Mouse (Mus musculus) intestine, postnatal 0 days (tissue): ENCODE data around the gene Dusp6. TPM values are rescaled to one million over a fixed set of nuclear protein-coding genes. Genes with fewer than 3 reads are reported as not detected.

Experiments
- ATAC-seq: fragments of 200-750 bp; cut with Nextera tagmentation; 2 replicates; pipeline ENCODE4 v1.8.0; 2017; ENCODE audit warnings: mild to moderate bottlenecking, moderate TSS enrichment, moderate library complexity
- H3K27ac ChIP-seq: fragments of 300-500 bp; sonication (generic); 2 replicates; pipeline ENCODE4 v1.5.1; 2014; ENCODE audit warnings: mild to moderate bottlenecking, low read depth, low read length, moderate library complexity
- H3K27me3 ChIP-seq: fragments of 300-500 bp; sonication (generic); replicated peaks from 2 replicates; pipeline ENCODE4 v1.6.1; 2014; ENCODE audit warnings: low read length, mixed read lengths; ENCODE audit not compliant: control insufficient read depth, insufficient read depth
- H3K36me3 ChIP-seq: fragments of 300-500 bp; sonication (generic); 2 replicates; pipeline ENCODE4 v1.6.1; 2014; ENCODE audit warnings: mild to moderate bottlenecking, moderate library complexity; ENCODE audit not compliant: control insufficient read depth, insufficient read depth
- H3K4me1 ChIP-seq: fragments of 300-500 bp; sonication (generic); replicated peaks from 2 replicates; pipeline ENCODE4 v1.6.1; 2014; ENCODE audit warnings: antibody characterized with exemption, low read length, mixed read lengths; ENCODE audit not compliant: control insufficient read depth, insufficient read depth
- H3K4me2 ChIP-seq: fragments of 300-500 bp; sonication (generic); replicated peaks from 2 replicates; pipeline ENCODE4 v1.6.1; 2014; ENCODE audit warnings: low read depth, mild to moderate bottlenecking, moderate library complexity
- H3K4me3 ChIP-seq: fragments of 300-500 bp; sonication (generic); 2 replicates; pipeline ENCODE4 v1.5.1; 2014; ENCODE audit warnings: low read depth, low read length
- H3K9ac ChIP-seq: fragments of 300-500 bp; sonication (generic); 2 replicates; pipeline ENCODE4 v1.6.1; 2014; ENCODE audit warnings: mild to moderate bottlenecking, low read depth, low read length
- H3K9me3 ChIP-seq: fragments of 300-500 bp; sonication (generic); 2 replicates; pipeline ENCODE4 v1.6.1; 2016; ENCODE audit warnings: mixed run types; ENCODE audit not compliant: control insufficient read depth
- CTCF ChIP-seq: sonication (generic); IDR thresholded peaks from 2 replicates; pipeline ENCODE4 v1.5.1; 2016; ENCODE audit warnings: low read depth, mild to moderate bottlenecking, control low read depth, antibody characterized with exemption, moderate library complexity
- polyA plus RNA-seq: library from polyadenylated mRNA; unstranded; fragments of >200 nt; fragmentation: Nextera tagmentation; extraction: Ambion mirVana; gene quantifications from 2 replicates; pipeline ENCODE4 v1.2.1, GENCODE M21; 2015

Gene Dusp6
- polyA plus RNA-seq, 1 experiment from 2014 or later = 27.9 TPM

DNA sequence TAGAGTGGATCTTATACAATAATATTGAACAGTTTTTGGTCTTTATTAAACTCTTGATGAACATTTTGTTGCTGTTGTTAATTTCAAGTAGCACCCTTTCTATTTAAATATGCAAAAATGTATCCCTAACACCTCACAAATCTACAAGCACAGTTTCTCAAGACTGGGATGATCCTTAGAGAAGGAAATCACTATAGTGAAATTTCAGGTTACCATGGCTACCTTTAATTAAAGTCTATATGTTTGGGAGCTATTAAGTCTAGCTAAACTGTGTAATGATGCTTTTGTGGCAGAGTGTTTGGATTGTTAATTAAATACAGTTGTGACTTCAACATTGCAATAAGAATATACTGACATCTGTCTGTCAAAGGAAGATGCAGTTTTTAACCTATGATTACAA, 54.0 kb downstream of the Dusp6 start:
- no peaks in the 10 kb centered on the region for H3K9me3 ChIP-seq
- H3K4me2 ChIP-seq = no peak overlapping the region
- no peak overlapping the region for H3K27ac ChIP-seq
- H3K4me1 ChIP-seq = no peaks in the 10 kb centered on the region
- TF ChIP-seq CTCF = no peak
- no peak overlapping the region for H3K9ac ChIP-seq
- no peak for ATAC-seq
- H3K36me3 ChIP-seq = no peaks in the 10 kb centered on the region
- H3K4me3 ChIP-seq = no peak overlapping the region
- H3K27me3 ChIP-seq = no peaks in the 10 kb centered on the region

Other genes starting within 250 kb of the Dusp6 start
- 6.9 and 8.5 TPM in 2 replicates for gene Poc1b, start 156.2 kb upstream of the Dusp6 start, polyA plus RNA-seq
- 12.9 and 13.2 TPM in 2 replicates for gene Galnt4, start 155.1 kb upstream of the Dusp6 start, polyA plus RNA-seq
- gene Phxr2, start 136.9 kb upstream of the Dusp6 start, polyA plus RNA-seq = not detected in 2 replicates